Mouse (Mus musculus) hindbrain, embryonic 11.5 days (tissue): Measurements from ENCODE around the gene Ip6k3. TPM values are rescaled to one million over a fixed set of nuclear protein-coding genes. Genes with fewer than 3 reads are reported as not detected.

ENCODE experiments used
- ATAC-seq: fragments of 200-750 bp; cut with Nextera tagmentation; 2 replicates; pipeline ENCODE4 v1.8.0; 2017; ENCODE audit warnings: mild to moderate bottlenecking, moderate TSS enrichment, moderate library complexity; ENCODE audit not compliant: low FRiP score
- DNase-seq: peaks from one replicate; pipeline ENCODE4 v3.0.0-alpha.2; 2015; ENCODE audit warnings: low spot score
- H3K27ac ChIP-seq: fragments of 300-500 bp; sonication (generic); 2 replicates; pipeline ENCODE4 v1.5.1; 2014; ENCODE audit warnings: mild to moderate bottlenecking, low read depth, low read length
- H3K27me3 ChIP-seq: fragments of 300-500 bp; sonication (generic); 2 replicates; pipeline ENCODE4 v1.6.1; 2014; ENCODE audit warnings: mild to moderate bottlenecking, low read length, moderate library complexity, mixed read lengths; ENCODE audit not compliant: control insufficient read depth, insufficient read depth
- H3K36me3 ChIP-seq: fragments of 300-500 bp; sonication (generic); 2 replicates; pipeline ENCODE4 v1.6.1; 2014; ENCODE audit warnings: mild to moderate bottlenecking, low read length, moderate library complexity, mixed read lengths; ENCODE audit not compliant: control insufficient read depth, insufficient read depth
- H3K4me1 ChIP-seq: fragments of 300-500 bp; sonication (generic); replicated peaks from 2 replicates; pipeline ENCODE4 v1.6.1; 2014; ENCODE audit warnings: low read length, mixed read lengths; ENCODE audit not compliant: control insufficient read depth, insufficient read depth
- H3K4me2 ChIP-seq: fragments of 300-500 bp; sonication (generic); replicated peaks from 2 replicates; pipeline ENCODE4 v1.6.1; 2014; ENCODE audit warnings: mild to moderate bottlenecking, low read depth, low read length
- H3K4me3 ChIP-seq: fragments of 300-500 bp; sonication (generic); 2 replicates; pipeline ENCODE4 v1.5.1; 2014; ENCODE audit warnings: low read depth, low read length
- H3K9ac ChIP-seq: fragments of 300-500 bp; sonication (generic); 2 replicates; pipeline ENCODE4 v1.6.1; 2014; ENCODE audit warnings: low read depth, low read length
- H3K9me3 ChIP-seq: fragments of 300-500 bp; sonication (generic); 2 replicates; pipeline ENCODE4 v1.6.1; 2016; ENCODE audit warnings: low read length; ENCODE audit not compliant: control insufficient read depth
- WGBS: fragments of 180-500 bp; shearing (Covaris S2); extraction: QIAGEN DNeasy Blood & Tissue Kit; methylation state at CpG from one replicate; pipeline ENCODE4 v1.1.7; 2014; 5-methylcytosine and 5-hydroxymethylcytosine counted together
- polyA plus RNA-seq: library from polyadenylated mRNA; unstranded; fragments of >200 nt; fragmentation: Nextera tagmentation; extraction: Ambion mirVana; gene quantifications from 2 replicates; pipeline ENCODE4 v1.2.1, GENCODE M21; 2014

Gene Ip6k3
- polyA plus RNA-seq, 1 experiment from 2014 or later, result 0.23 TPM

- H3K9ac ChIP-seq, result no peak overlapping the region
- peaks cover 5% of the 10 kb centered on the region; the same call in 1 of the 2 replicates for H3K4me1 ChIP-seq
- H3K4me3 ChIP-seq, result no peak overlapping the region
- H3K27me3 ChIP-seq, result no peaks in the 10 kb centered on the region
- 93% methylated on average over 9 of the region's 9 CpGs for WGBS
- no peak overlapping the region for H3K4me2 ChIP-seq
- no peak for DNase-seq
- no peaks in the 10 kb centered on the region for H3K36me3 ChIP-seq
- H3K27ac ChIP-seq, result no peak overlapping the region
- H3K9me3 ChIP-seq, result no peaks in the 10 kb centered on the region
- no peak for ATAC-seq
These were observed 10.4 kb upstream of the Ip6k3 start for GRCm38 (mm10) chr17:27178019-27178418.

- H3K4me3 ChIP-seq, result no peak overlapping the region
- H3K27ac ChIP-seq, result peak overlapping the region; percentile 51; the same call in 1 of the 2 replicates
- H3K27me3 ChIP-seq, result no peaks in the 10 kb centered on the region
- 87% methylated on average over 4 of the region's 4 CpGs for WGBS
- no peak overlapping the region for H3K9ac ChIP-seq
- H3K4me1 ChIP-seq, result peaks cover 5% of the 10 kb centered on the region; the same call in 1 of the 2 replicates
- ATAC-seq, result no peak
- no peak for DNase-seq
- no peak overlapping the region for H3K4me2 ChIP-seq
- H3K9me3 ChIP-seq, result no peaks in the 10 kb centered on the region
- no peaks in the 10 kb centered on the region for H3K36me3 ChIP-seq
These were observed 9.2 kb upstream of the Ip6k3 start for GRCm38 (mm10) chr17:27176754-27177153.

- Histone ChIP-seq H3K9me3 (no peaks in the 10 kb centered on the region), H3K4me3 (no peak overlapping the region), H3K9ac (no peak overlapping the region), H3K4me1 (peaks cover 5% of the 10 kb centered on the region; the same call in 1 of the 2 replicates), H3K36me3 (no peaks in the 10 kb centered on the region), H3K27ac (peak overlapping the region; percentile 51), H3K4me2 (no peak overlapping the region), H3K27me3 (no peaks in the 10 kb centered on the region)
- WGBS, result 73% methylated on average over 3 of the region's 3 CpGs
- no peak for DNase-seq
- no peak for ATAC-seq
These were observed 8.7 kb upstream of the Ip6k3 start for GRCm38 (mm10) chr17:27176287-27176686.

GRCm38 (mm10) chr17:27175196-27175874 lies 7.7 kb upstream of the Ip6k3 start:
- no peaks in the 10 kb centered on the region for H3K36me3 ChIP-seq
- WGBS, result 31% methylated on average over 14 of the region's 14 CpGs
- ATAC-seq, result peak; percentile 89
- H3K4me3 ChIP-seq, result no peak overlapping the region
- H3K4me2 ChIP-seq, result no peak overlapping the region
- H3K9me3 ChIP-seq, result no peaks in the 10 kb centered on the region
- no peaks in the 10 kb centered on the region for H3K27me3 ChIP-seq
- H3K9ac ChIP-seq, result no peak overlapping the region
- peak; percentile 66 for DNase-seq
- H3K4me1 ChIP-seq, result peaks cover 5% of the 10 kb centered on the region; the same call in 1 of the 2 replicates
- H3K27ac ChIP-seq, result peak overlapping the region; percentile 51

GRCm38 (mm10) chr17:27173715-27174114 lies 6.1 kb upstream of the Ip6k3 start:
- no peak for DNase-seq
- no peak overlapping the region; the same call in 1 of the 2 replicates for H3K27ac ChIP-seq
- WGBS, result 68% methylated on average over 3 of the region's 3 CpGs

GRCm38 (mm10) chr17:27172459-27172858 lies 4.9 kb upstream of the Ip6k3 start:
- Histone ChIP-seq H3K9ac (no peak overlapping the region), H3K9me3 (no peaks in the 10 kb centered on the region), H3K4me1 (peaks cover 5% of the 10 kb centered on the region; the same call in 1 of the 2 replicates), H3K27ac (no peak overlapping the region), H3K27me3 (no peaks in the 10 kb centered on the region), H3K4me2 (no peak overlapping the region), H3K36me3 (no peaks in the 10 kb centered on the region), H3K4me3 (no peak overlapping the region)
- 86% methylated on average over 9 of the region's 9 CpGs for WGBS
- no peak for DNase-seq
- ATAC-seq, result no peak

More at GRCm38 (mm10) chr17:27173715-27174114, 6.1 kb upstream of the Ip6k3 start:
- no peak for ATAC-seq
- Histone ChIP-seq H3K36me3 (no peaks in the 10 kb centered on the region), H3K27me3 (no peaks in the 10 kb centered on the region), H3K4me1 (peaks cover 5% of the 10 kb centered on the region; the same call in 1 of the 2 replicates), H3K4me3 (no peak overlapping the region), H3K4me2 (no peak overlapping the region), H3K9ac (no peak overlapping the region), H3K9me3 (no peaks in the 10 kb centered on the region)

- Histone ChIP-seq H3K27me3 (no peaks in the 10 kb centered on the region), H3K9ac (no peak overlapping the region), H3K36me3 (no peaks in the 10 kb centered on the region), H3K4me1 (peaks cover 3% of the 10 kb centered on the region; the same call in 1 of the 2 replicates), H3K4me2 (no peak overlapping the region), H3K9me3 (no peaks in the 10 kb centered on the region), H3K4me3 (no peak overlapping the region), H3K27ac (no peak overlapping the region)
- no peak for DNase-seq
- no peak for ATAC-seq
- 78% methylated on average over 5 of the region's 5 CpGs for WGBS
These were observed 3.5 kb upstream of the Ip6k3 start for GRCm38 (mm10) chr17:27171121-27171520.

- Histone ChIP-seq H3K9ac (no peak overlapping the region), H3K4me2 (no peak overlapping the region), H3K36me3 (no peaks in the 10 kb centered on the region), H3K4me3 (no peak overlapping the region), H3K27me3 (no peaks in the 10 kb centered on the region), H3K9me3 (no peaks in the 10 kb centered on the region), H3K27ac (no peak overlapping the region), H3K4me1 (no peaks in the 10 kb centered on the region)
- DNase-seq (no peak), ATAC-seq (no peak)
- WGBS, result 66% methylated on average over 11 of the region's 11 CpGs
These were observed 2.5 kb upstream of the Ip6k3 start for GRCm38 (mm10) chr17:27169952-27170695.
